Mouse (Mus musculus): ENCODE measurements around the gene Ncoa1. TPM values are rescaled to one million over a fixed set of nuclear protein-coding genes. Genes with fewer than 3 reads are reported as not detected.

The Ncoa1 gene
- polyA plus RNA-seq (2015; fragmentation: Nextera tagmentation; extraction: Ambion mirVana) = 0.76 and 1.7 TPM in 2 replicates

GRCm38 (mm10) chr12:4476832-4477671, at the start of gene Ncoa1:
Ncoa1 (minus strand) TSS chr12:4477182.
- no peaks in the 10 kb centered on the region for H3K9me3 ChIP-seq (replicated peaks; ENCODE audit: control insufficient read depth, low read length)
- H3K9ac ChIP-seq (ENCODE audit: low read depth, low read length) = peak within 1 kb of the TSS; percentile 84
- ATAC-seq (ENCODE audit: low read depth) = peak; percentile 82
- no peaks in the 10 kb centered on the region for H3K36me3 ChIP-seq (ENCODE audit: control insufficient read depth, insufficient read depth)
- peaks cover 7% of the 10 kb centered on the region for H3K4me1 ChIP-seq (ENCODE audit: control insufficient read depth, low read depth, low read length)
- H3K4me2 ChIP-seq (ENCODE audit: low read depth, low read length) = peak within 1 kb of the TSS; percentile 92
- peak within 1 kb of the TSS; percentile 88 for H3K4me3 ChIP-seq (ENCODE audit: low read depth, low read length)
- under 1% methylated on average over 72 of the region's 98 CpGs for WGBS (ENCODE audit: insufficient replicate concordance)
- H3K27me3 ChIP-seq (ENCODE audit: control insufficient read depth, insufficient read depth, low read depth, low read length) = peaks cover 57% of the 10 kb centered on the region
- H3K27ac ChIP-seq (ENCODE audit: low read length) = peak within 1 kb of the TSS; percentile 74

DNA sequence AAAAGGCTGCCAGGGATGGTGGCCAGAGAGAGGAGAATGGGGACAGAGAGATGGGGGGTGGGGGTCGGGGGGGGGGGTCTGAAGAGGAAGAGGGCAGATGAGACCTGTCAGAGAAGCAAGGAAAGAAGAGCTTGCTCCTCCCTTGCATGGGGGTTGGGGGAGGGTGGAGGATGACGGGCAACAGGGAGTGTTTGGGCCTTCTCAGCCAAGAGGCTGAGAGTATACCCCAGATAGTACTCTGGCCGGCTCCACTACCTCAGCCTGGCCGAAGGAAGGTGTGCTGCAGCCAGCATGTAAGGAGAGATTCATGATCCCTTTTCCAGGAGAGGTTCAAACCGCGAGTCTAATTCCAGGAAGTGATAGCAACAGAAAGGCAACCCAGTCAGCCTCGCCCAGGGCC, 47.6 kb upstream of the Ncoa1 start:
- Histone ChIP-seq H3K36me3 (ENCODE audit: control insufficient read depth, insufficient read depth) (no peaks in the 10 kb centered on the region), H3K4me1 (ENCODE audit: control insufficient read depth, low read depth, low read length) (no peaks in the 10 kb centered on the region; the same call in 1 of the 2 replicates), H3K4me3 (ENCODE audit: low read depth, low read length) (no peak overlapping the region), H3K27ac (ENCODE audit: low read length) (no peak overlapping the region), H3K27me3 (ENCODE audit: control insufficient read depth, insufficient read depth, low read depth, low read length) (no peaks in the 10 kb centered on the region), H3K9me3 (replicated peaks; ENCODE audit: control insufficient read depth, low read length) (no peaks in the 10 kb centered on the region), H3K4me2 (ENCODE audit: low read depth, low read length) (no peak overlapping the region), H3K9ac (ENCODE audit: low read depth, low read length) (no peak overlapping the region)
- no peak for ATAC-seq (ENCODE audit: low read depth)
- 23% methylated on average over 7 of the region's 7 CpGs for WGBS (ENCODE audit: insufficient replicate concordance)

- Histone ChIP-seq H3K4me1 (ENCODE audit: control insufficient read depth, low read depth, low read length) (no peaks in the 10 kb centered on the region; the same call in 1 of the 2 replicates), H3K4me3 (ENCODE audit: low read depth, low read length) (no peak overlapping the region), H3K27ac (ENCODE audit: low read length) (no peak overlapping the region), H3K4me2 (ENCODE audit: low read depth, low read length) (no peak overlapping the region), H3K27me3 (ENCODE audit: control insufficient read depth, insufficient read depth, low read depth, low read length) (no peaks in the 10 kb centered on the region), H3K9ac (ENCODE audit: low read depth, low read length) (no peak overlapping the region), H3K9me3 (replicated peaks; ENCODE audit: control insufficient read depth, low read length) (no peaks in the 10 kb centered on the region), H3K36me3 (ENCODE audit: control insufficient read depth, insufficient read depth) (no peaks in the 10 kb centered on the region)
- WGBS (ENCODE audit: insufficient replicate concordance) = 62% methylated on average over 9 of the region's 9 CpGs
- no peak for ATAC-seq (ENCODE audit: low read depth)
Observed at GRCm38 (mm10) chr12:4523688-4524298, 46.8 kb upstream of the Ncoa1 start.

DNA sequence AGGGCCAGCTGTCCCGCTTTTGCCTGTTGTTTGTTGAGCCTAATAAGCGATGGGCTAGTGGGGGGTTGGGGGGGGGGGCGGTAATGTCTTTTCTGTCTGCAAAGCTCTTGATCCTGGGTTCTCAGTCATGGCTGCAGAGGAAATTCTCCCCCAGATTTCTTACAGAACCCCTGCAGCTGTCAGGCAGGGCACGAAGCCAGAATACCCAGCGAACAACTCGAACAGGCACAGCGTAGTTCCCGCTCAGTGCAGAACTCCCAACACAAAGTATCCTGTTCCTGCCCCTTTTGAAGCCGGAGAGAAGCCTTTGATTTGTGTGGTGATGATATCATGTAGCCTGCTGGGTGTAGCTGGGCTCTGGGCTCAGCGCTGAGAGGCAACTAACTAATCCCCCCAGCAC, 46.2 kb upstream of the Ncoa1 start:
- Histone ChIP-seq H3K4me2 (ENCODE audit: low read depth, low read length) (no peak overlapping the region), H3K4me3 (ENCODE audit: low read depth, low read length) (no peak overlapping the region), H3K9me3 (replicated peaks; ENCODE audit: control insufficient read depth, low read length) (no peaks in the 10 kb centered on the region), H3K4me1 (ENCODE audit: control insufficient read depth, low read depth, low read length) (no peaks in the 10 kb centered on the region; the same call in 1 of the 2 replicates), H3K36me3 (ENCODE audit: control insufficient read depth, insufficient read depth) (no peaks in the 10 kb centered on the region), H3K27me3 (ENCODE audit: control insufficient read depth, insufficient read depth, low read depth, low read length) (no peaks in the 10 kb centered on the region), H3K27ac (ENCODE audit: low read length) (no peak overlapping the region), H3K9ac (ENCODE audit: low read depth, low read length) (no peak overlapping the region)
- no peak for ATAC-seq (ENCODE audit: low read depth)
- WGBS (ENCODE audit: insufficient replicate concordance) = 43% methylated on average over 10 of the region's 10 CpGs

DNA sequence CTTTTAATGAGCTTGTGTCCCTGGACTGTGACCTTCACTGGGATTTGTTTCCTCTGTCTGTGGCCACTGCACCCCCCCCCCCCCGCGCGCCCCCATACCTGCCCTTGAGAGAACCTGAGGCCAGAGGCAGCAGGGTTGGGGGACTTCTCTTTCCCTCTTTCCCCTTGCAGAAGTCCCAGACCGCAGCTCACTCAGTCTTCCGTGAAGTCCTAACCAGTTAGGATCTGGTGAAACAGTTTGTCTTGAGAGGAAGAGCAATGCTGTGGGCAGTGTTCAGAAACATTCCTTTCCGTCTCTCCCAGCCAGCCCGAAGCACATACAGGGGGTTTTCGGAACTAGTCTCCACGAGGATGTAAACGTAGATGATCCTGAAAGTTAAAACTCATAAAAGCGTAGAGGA, 42.0 kb upstream of the Ncoa1 start:
- Histone ChIP-seq H3K9me3 (replicated peaks; ENCODE audit: control insufficient read depth, low read length) (no peaks in the 10 kb centered on the region), H3K36me3 (ENCODE audit: control insufficient read depth, insufficient read depth) (no peaks in the 10 kb centered on the region), H3K4me2 (ENCODE audit: low read depth, low read length) (no peak overlapping the region), H3K27ac (ENCODE audit: low read length) (no peak overlapping the region), H3K4me1 (ENCODE audit: control insufficient read depth, low read depth, low read length) (no peaks in the 10 kb centered on the region), H3K9ac (ENCODE audit: low read depth, low read length) (no peak overlapping the region), H3K27me3 (ENCODE audit: control insufficient read depth, insufficient read depth, low read depth, low read length) (no peaks in the 10 kb centered on the region), H3K4me3 (ENCODE audit: low read depth, low read length) (no peak overlapping the region)
- WGBS (ENCODE audit: insufficient replicate concordance) = 67% methylated on average over 10 of the region's 11 CpGs
- no peak for ATAC-seq (ENCODE audit: low read depth)

DNA sequence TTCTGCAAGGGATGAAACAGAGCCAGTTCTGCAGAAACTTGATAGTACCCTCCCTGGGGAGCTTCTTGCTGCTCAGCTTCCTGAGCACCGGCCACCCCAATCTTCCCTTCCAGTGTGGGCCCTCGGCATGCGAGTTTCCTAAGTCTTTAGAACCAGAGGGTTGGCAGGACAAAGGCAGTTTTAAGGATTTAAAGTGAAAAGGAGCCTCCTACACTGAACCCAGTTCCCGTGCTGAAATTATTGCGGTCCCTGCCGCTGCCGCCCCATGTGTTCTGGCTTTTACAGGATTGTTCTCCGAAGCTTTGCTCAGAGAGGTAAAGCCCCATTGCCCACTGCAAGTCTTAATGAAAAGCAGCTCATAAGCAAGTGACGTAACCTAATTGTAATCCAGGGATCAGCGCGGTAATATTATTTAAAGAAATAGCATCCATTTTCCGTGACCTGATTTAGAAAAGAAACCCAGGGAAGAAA, 32.6 kb upstream of the Ncoa1 start:
- 64% methylated on average over 12 of the region's 12 CpGs for WGBS (ENCODE audit: insufficient replicate concordance)
- H3K27me3 ChIP-seq (ENCODE audit: control insufficient read depth, insufficient read depth, low read depth, low read length) = no peaks in the 10 kb centered on the region
- H3K4me1 ChIP-seq (ENCODE audit: control insufficient read depth, low read depth, low read length) = no peaks in the 10 kb centered on the region
- no peaks in the 10 kb centered on the region for H3K36me3 ChIP-seq (ENCODE audit: control insufficient read depth, insufficient read depth)
- H3K4me2 ChIP-seq (ENCODE audit: low read depth, low read length) = no peak overlapping the region
- H3K9ac ChIP-seq (ENCODE audit: low read depth, low read length) = no peak overlapping the region
- no peaks in the 10 kb centered on the region for H3K9me3 ChIP-seq (replicated peaks; ENCODE audit: control insufficient read depth, low read length)
- H3K4me3 ChIP-seq (ENCODE audit: low read depth, low read length) = no peak overlapping the region
- no peak for ATAC-seq (ENCODE audit: low read depth)
- no peak overlapping the region for H3K27ac ChIP-seq (ENCODE audit: low read length)

DNA sequence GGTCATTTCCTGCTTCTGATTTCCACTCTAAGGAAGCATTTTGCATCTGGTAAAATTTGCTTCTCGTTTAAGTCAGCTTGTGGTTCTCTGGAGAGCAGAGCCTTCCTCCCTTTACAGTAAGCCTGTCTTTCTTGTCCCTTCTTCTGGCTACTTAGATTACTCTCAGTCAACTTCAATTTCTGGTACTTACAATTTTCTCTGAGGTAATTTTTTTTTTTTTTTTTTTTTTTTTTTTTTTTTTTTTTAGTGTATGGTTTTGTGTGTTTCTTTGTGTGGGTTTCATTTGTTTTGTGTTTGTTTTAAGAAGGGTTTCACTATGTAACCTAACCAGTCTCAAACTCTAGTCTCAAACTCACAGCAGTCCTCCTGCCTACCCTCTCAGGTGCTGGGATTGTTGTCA, 31.2 kb upstream of the Ncoa1 start:
- ATAC-seq (ENCODE audit: low read depth) = no peak
- no peak overlapping the region for H3K4me2 ChIP-seq (ENCODE audit: low read depth, low read length)
- no peaks in the 10 kb centered on the region for H3K4me1 ChIP-seq (ENCODE audit: control insufficient read depth, low read depth, low read length)
- H3K9me3 ChIP-seq (replicated peaks; ENCODE audit: control insufficient read depth, low read length) = no peaks in the 10 kb centered on the region
- H3K9ac ChIP-seq (ENCODE audit: low read depth, low read length) = no peak overlapping the region
- no peaks in the 10 kb centered on the region for H3K27me3 ChIP-seq (ENCODE audit: control insufficient read depth, insufficient read depth, low read depth, low read length)
- no peak overlapping the region for H3K4me3 ChIP-seq (ENCODE audit: low read depth, low read length)
- no peaks in the 10 kb centered on the region for H3K36me3 ChIP-seq (ENCODE audit: control insufficient read depth, insufficient read depth)
- 33% methylated on average over 1 of the region's 1 CpGs for WGBS (ENCODE audit: insufficient replicate concordance)
- no peak overlapping the region for H3K27ac ChIP-seq (ENCODE audit: low read length)

- H3K4me3 ChIP-seq (ENCODE audit: low read depth, low read length) = no peak overlapping the region
- H3K9me3 ChIP-seq (replicated peaks; ENCODE audit: control insufficient read depth, low read length) = no peaks in the 10 kb centered on the region
- H3K4me1 ChIP-seq (ENCODE audit: control insufficient read depth, low read depth, low read length) = no peaks in the 10 kb centered on the region
- H3K36me3 ChIP-seq (ENCODE audit: control insufficient read depth, insufficient read depth) = no peaks in the 10 kb centered on the region
- no peak overlapping the region for H3K27ac ChIP-seq (ENCODE audit: low read length)
- no peaks in the 10 kb centered on the region for H3K27me3 ChIP-seq (ENCODE audit: control insufficient read depth, insufficient read depth, low read depth, low read length)
- ATAC-seq (ENCODE audit: low read depth) = no peak
- WGBS (ENCODE audit: insufficient replicate concordance) = 36% methylated on average over 6 of the region's 6 CpGs
- no peak overlapping the region for H3K9ac ChIP-seq (ENCODE audit: low read depth, low read length)
- no peak overlapping the region for H3K4me2 ChIP-seq (ENCODE audit: low read depth, low read length)
Observed at GRCm38 (mm10) chr12:4507461-4507860, 30.5 kb upstream of the Ncoa1 start.

- no peak for ATAC-seq (ENCODE audit: low read depth)
- Histone ChIP-seq H3K9ac (ENCODE audit: low read depth, low read length) (no peak overlapping the region), H3K4me1 (ENCODE audit: control insufficient read depth, low read depth, low read length) (no peaks in the 10 kb centered on the region), H3K27ac (ENCODE audit: low read length) (no peak overlapping the region), H3K9me3 (replicated peaks; ENCODE audit: control insufficient read depth, low read length) (no peaks in the 10 kb centered on the region), H3K4me2 (ENCODE audit: low read depth, low read length) (no peak overlapping the region), H3K27me3 (ENCODE audit: control insufficient read depth, insufficient read depth, low read depth, low read length) (no peaks in the 10 kb centered on the region), H3K4me3 (ENCODE audit: low read depth, low read length) (no peak overlapping the region), H3K36me3 (ENCODE audit: control insufficient read depth, insufficient read depth) (no peaks in the 10 kb centered on the region)
- WGBS (ENCODE audit: insufficient replicate concordance) = 51% methylated on average over 7 of the region's 7 CpGs
Observed at GRCm38 (mm10) chr12:4506810-4507430, 29.9 kb upstream of the Ncoa1 start.
